Mouse (Mus musculus) forebrain, embryonic 16.5 days (tissue): Measurements from ENCODE around the gene Dolk. TPM values are rescaled to one million over a fixed set of nuclear protein-coding genes. Genes with fewer than 3 reads are reported as not detected.

Experiments used
- ATAC-seq: fragments of 200-750 bp; cut with Nextera tagmentation; 2 replicates; pipeline ENCODE4 v1.8.0; 2017; ENCODE audit warnings: mild to moderate bottlenecking, moderate library complexity
- H3K27ac ChIP-seq: fragments of 300-500 bp; sonication (generic); 2 replicates; pipeline ENCODE4 v1.5.1; 2014; ENCODE audit warnings: low read length, control low read depth
- H3K27me3 ChIP-seq: fragments of 300-500 bp; sonication (generic); replicated peaks from 2 replicates; pipeline ENCODE4 v1.6.1; 2014; ENCODE audit warnings: low read length; ENCODE audit not compliant: control insufficient read depth, insufficient read depth
- H3K36me3 ChIP-seq: fragments of 300-500 bp; sonication (generic); 2 replicates; pipeline ENCODE4 v1.6.1; 2014; ENCODE audit not compliant: control insufficient read depth, insufficient read depth
- H3K4me1 ChIP-seq: fragments of 300-500 bp; sonication (generic); replicated peaks from 2 replicates; pipeline ENCODE4 v1.6.1; 2014; ENCODE audit warnings: low read length; ENCODE audit not compliant: control insufficient read depth, insufficient read depth
- H3K4me2 ChIP-seq: fragments of 300-500 bp; sonication (generic); 2 replicates; pipeline ENCODE4 v1.6.1; 2014; ENCODE audit warnings: mild to moderate bottlenecking, low read length, control low read depth
- H3K4me3 ChIP-seq: fragments of 300-500 bp; sonication (generic); replicated peaks from 2 replicates; pipeline ENCODE4 v1.5.1; 2014; ENCODE audit warnings: mild to moderate bottlenecking, low read length, control low read depth
- H3K9ac ChIP-seq: fragments of 300-500 bp; sonication (generic); replicated peaks from 2 replicates; pipeline ENCODE4 v1.6.1; 2014; ENCODE audit warnings: low read depth, low read length, control low read depth
- H3K9me3 ChIP-seq: fragments of 300-500 bp; sonication (generic); 2 replicates; pipeline ENCODE4 v1.6.1; 2016; ENCODE audit warnings: low read length; ENCODE audit not compliant: control insufficient read depth
- WGBS: fragments of 180-500 bp; shearing (Covaris S2); extraction: QIAGEN DNeasy Blood & Tissue Kit; methylation state at CpG from one replicate; pipeline ENCODE4 v1.1.7; 2014; 5-methylcytosine and 5-hydroxymethylcytosine counted together
- polyA plus RNA-seq: library from polyadenylated mRNA; unstranded; fragments of >200 nt; fragmentation: Nextera tagmentation; extraction: Ambion mirVana; gene quantifications from 2 replicates; pipeline ENCODE4 v1.2.1, GENCODE M21; 2015

Gene Dolk
- polyA plus RNA-seq, 1 experiment from 2014 or later, result 35.9 TPM

DNA sequence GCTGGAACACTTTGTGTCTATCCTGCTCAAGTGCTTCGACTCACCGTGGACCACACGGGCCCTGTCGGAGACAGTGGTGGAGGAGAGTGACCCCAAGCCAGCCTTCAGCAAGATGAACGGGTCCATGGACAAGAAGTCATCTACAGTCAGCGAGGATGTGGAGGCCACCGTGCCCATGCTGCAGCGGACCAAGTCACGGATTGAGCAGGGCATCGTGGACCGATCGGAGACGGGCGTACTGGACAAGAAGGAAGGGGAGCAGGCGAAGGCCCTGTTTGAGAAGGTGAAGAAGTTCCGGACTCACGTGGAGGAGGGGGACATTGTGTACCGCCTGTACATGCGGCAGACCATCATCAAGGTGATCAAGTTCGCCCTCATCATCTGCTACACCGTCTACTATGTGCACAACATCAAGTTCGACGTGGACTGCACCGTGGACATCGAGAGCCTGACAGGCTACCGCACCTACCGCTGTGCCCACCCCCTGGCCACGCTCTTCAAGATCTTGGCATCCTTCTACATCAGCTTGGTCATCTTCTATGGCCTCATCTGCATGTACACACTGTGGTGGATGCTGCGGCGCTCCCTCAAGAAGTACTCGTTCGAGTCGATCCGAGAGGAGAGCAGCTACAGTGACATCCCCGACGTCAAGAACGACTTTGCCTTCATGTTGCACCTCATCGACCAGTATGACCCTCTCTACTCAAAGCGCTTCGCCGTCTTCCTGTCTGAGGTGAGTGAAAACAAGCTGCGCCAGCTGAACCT lies 30.3 kb downstream of the Dolk start:
- H3K27me3 ChIP-seq, result no peaks in the 10 kb centered on the region
- H3K9ac ChIP-seq, result no peak overlapping the region
- no peaks in the 10 kb centered on the region for H3K4me1 ChIP-seq
- H3K9me3 ChIP-seq, result no peaks in the 10 kb centered on the region
- H3K36me3 ChIP-seq, result peaks cover 32% of the 10 kb centered on the region
- H3K4me3 ChIP-seq, result no peak overlapping the region
- WGBS, result 97% methylated on average over 42 of the region's 42 CpGs
- ATAC-seq, result no peak
- H3K4me2 ChIP-seq, result no peak overlapping the region
- no peak overlapping the region for H3K27ac ChIP-seq

DNA sequence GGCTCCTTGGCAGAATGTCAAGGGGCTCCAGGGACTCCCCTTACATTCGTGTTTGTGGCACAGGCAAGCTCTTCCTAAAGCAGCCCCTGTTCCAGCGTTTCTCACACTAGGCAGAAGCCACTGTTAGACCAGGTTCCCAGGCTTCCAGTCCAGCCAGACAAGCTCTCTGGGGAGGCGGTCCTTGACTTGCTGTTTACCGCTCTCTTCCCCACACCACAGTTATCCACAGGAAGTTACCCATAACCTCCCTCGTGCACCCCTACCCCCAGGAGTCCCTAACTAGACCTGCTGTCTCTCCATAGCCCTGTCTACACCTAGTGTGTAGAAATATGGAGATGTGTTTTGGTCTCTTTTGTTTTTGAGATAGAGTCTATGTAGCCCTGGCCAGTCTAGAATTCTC lies 32.3 kb downstream of the Dolk start:
- Histone ChIP-seq H3K4me2 (no peak overlapping the region), H3K27me3 (no peaks in the 10 kb centered on the region), H3K9me3 (no peaks in the 10 kb centered on the region), H3K4me3 (no peak overlapping the region), H3K4me1 (no peaks in the 10 kb centered on the region), H3K27ac (no peak overlapping the region), H3K9ac (no peak overlapping the region), H3K36me3 (peaks cover 31% of the 10 kb centered on the region)
- WGBS, result 83% methylated on average over 5 of the region's 5 CpGs
- ATAC-seq, result no peak

DNA sequence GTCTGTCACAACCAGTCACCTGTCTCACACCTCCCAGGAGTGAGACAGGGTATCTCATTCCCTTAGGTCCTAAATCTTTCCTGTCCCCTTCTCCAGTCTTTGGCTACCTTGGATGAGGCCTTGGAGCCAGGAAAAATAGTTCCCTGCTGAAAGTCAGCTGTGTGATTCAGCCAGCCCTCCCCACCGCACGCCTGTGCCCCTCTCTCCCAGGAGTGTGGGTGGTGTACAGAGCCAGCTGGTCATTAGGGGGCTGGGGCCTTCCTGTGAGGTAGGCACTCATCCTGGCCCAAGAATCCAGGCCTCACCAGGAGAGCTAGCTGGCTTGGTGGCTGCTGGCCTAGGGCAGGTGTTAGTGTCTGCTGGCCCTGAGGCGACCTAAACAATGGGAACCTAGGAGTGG lies 33.6 kb downstream of the Dolk start:
- no peak overlapping the region for H3K9ac ChIP-seq
- no peak overlapping the region for H3K27ac ChIP-seq
- H3K36me3 ChIP-seq, result peaks cover 27% of the 10 kb centered on the region
- WGBS, result 73% methylated on average over 3 of the region's 3 CpGs
- no peaks in the 10 kb centered on the region for H3K27me3 ChIP-seq
- no peaks in the 10 kb centered on the region for H3K4me1 ChIP-seq
- ATAC-seq, result no peak
- no peaks in the 10 kb centered on the region for H3K9me3 ChIP-seq
- no peak overlapping the region for H3K4me2 ChIP-seq
- H3K4me3 ChIP-seq, result no peak overlapping the region

DNA sequence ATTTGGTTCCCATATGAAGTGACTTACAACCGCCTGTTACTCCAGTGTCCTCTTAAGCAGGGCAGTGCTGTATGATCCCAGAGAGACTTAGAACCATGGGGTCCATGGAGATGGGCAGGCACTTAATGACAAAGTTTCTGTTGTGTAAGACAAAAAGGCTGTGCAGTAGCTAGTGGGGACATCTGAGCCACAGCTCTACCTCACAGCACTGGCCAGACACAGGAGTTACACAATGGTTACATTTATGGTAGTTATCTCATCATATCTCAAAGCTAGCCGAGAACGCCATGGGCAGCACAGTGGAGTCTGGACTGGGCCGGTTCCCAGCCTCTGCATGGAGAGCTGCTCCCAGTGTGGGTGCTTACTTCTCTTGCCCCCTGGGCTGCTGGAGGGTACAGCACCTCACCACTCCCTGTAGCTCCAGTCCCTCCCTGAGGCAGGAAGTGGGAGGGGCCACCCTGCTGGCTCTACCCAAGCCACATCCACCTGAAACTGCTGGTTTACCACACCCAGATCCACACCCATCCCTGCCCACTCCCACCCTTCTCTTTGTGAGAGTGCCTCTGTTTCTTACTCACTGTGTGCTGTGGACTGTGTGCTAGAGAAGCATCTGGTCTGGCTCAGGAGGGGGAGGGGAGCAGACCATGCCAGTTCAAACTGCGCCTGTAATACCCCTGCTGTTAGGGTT lies 34.6 kb downstream of the Dolk start:
- Histone ChIP-seq H3K36me3 (peaks cover 19% of the 10 kb centered on the region), H3K27ac (no peak overlapping the region), H3K4me3 (no peak overlapping the region), H3K9ac (no peak overlapping the region), H3K4me1 (no peaks in the 10 kb centered on the region), H3K27me3 (no peaks in the 10 kb centered on the region), H3K9me3 (no peaks in the 10 kb centered on the region), H3K4me2 (no peak overlapping the region)
- no peak for ATAC-seq
- 88% methylated on average over 5 of the region's 5 CpGs for WGBS

DNA sequence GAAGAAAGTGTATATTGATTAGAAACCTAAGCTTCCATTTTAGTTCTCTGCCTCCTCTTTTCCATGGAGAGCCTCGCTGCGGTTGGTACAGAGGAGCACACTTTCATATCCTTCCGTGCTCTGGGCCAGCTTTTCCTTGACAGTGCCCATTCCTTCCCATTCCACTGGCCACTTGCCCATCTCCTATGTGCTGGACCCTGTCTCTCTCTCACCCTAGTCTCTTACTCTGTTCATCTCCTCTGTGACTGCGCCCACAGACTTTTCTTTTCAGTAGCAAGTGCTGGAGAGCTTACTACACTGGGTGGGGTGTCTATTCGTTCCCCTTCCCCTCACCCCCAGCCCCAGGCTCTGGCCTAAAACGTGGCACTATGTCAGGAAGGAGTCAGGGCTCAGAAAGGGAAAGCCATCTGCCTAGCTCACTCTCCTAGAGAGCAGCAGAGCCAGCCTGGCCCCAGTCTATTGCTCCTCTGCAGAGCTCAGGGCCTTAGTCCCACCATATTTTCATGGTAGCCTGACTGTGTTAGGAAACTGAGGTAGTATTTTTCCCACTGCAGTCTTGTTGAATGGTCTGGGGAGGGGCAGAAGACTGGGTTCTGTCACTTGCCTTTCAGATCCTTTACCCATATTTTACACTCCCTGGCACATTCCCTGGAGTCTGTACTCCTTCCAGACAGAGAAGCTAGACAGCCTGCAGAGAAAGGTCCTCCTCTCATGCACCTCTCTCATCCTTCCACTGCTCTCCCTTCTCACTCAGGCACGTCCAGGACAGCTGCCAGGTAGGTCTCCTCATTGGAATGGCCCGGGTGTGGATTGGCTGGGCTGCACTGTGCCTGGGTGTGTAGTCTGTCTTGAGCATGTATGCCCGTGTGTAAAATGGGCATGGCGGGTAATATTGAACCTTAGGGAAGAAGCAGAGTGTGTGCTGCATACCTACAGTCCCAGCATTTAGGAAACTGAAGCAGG lies 35.7 kb downstream of the Dolk start:
- H3K4me1 ChIP-seq, result no peaks in the 10 kb centered on the region
- no peaks in the 10 kb centered on the region for H3K9me3 ChIP-seq
- WGBS, result 85% methylated on average over 10 of the region's 10 CpGs
- no peak overlapping the region for H3K27ac ChIP-seq
- H3K4me3 ChIP-seq, result no peak overlapping the region
- H3K27me3 ChIP-seq, result no peaks in the 10 kb centered on the region
- no peak overlapping the region for H3K4me2 ChIP-seq
- ATAC-seq, result no peak
- H3K9ac ChIP-seq, result no peak overlapping the region
- H3K36me3 ChIP-seq, result peaks cover 8% of the 10 kb centered on the region

DNA sequence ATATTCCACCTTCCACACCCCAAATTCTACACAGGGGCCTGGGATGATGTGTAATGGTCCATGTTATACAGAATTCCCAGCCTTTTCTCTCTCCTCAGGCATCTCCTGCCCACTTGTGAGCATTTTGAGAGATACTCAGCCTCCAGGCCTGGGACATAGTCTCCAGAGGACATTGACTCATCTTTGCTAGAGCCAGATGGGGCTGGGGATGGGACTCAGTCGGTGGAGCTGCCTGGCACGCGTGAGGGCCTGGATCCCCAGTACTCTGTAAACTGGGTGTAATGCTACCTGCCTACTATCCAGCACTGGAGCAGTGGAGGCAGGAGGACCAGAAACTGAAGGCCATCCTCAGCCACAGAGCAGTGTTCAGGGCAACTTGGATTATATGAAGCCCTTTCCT lies 37.0 kb downstream of the Dolk start:
- H3K4me3 ChIP-seq, result no peak overlapping the region
- H3K27me3 ChIP-seq, result no peaks in the 10 kb centered on the region
- no peaks in the 10 kb centered on the region for H3K4me1 ChIP-seq
- no peak for ATAC-seq
- H3K36me3 ChIP-seq, result peaks cover 2% of the 10 kb centered on the region; the same call in 1 of the 2 replicates
- H3K9me3 ChIP-seq, result no peaks in the 10 kb centered on the region
- WGBS, result 90% methylated on average over 3 of the region's 3 CpGs
- no peak overlapping the region for H3K9ac ChIP-seq
- H3K27ac ChIP-seq, result no peak overlapping the region
- no peak overlapping the region for H3K4me2 ChIP-seq

DNA sequence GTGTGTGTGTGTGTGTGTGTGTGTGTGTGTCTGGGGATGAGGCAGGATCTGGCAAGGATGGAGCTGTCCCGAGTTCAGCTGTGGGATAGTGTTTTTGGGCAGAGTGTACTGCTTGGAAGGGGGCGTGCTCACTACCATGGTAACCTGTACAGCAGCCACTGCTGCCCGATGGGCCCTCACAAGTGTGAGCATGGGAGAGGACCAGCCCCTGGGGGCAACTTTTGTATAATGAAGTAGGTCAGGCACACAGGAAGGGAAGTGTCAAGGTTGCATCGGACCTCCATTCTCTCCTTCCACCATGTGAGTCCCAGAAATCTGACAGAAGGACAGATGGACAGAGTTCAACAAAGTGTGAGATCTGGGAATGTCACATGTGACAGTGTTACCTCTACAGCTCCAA lies 38.5 kb downstream of the Dolk start:
- no peak overlapping the region for H3K9ac ChIP-seq
- whole genome bisulfite sequencing, result 72% methylated on average over 4 of the region's 4 CpGs
- no peak overlapping the region for H3K4me3 ChIP-seq
- H3K27ac ChIP-seq, result no peak overlapping the region
- ATAC-seq, result no peak
- H3K9me3 ChIP-seq, result no peaks in the 10 kb centered on the region
- no peak overlapping the region for H3K4me2 ChIP-seq
- peaks cover 5% of the 10 kb centered on the region; the same call in 1 of the 2 replicates for H3K36me3 ChIP-seq
- H3K4me1 ChIP-seq, result no peaks in the 10 kb centered on the region
- H3K27me3 ChIP-seq, result no peaks in the 10 kb centered on the region

DNA sequence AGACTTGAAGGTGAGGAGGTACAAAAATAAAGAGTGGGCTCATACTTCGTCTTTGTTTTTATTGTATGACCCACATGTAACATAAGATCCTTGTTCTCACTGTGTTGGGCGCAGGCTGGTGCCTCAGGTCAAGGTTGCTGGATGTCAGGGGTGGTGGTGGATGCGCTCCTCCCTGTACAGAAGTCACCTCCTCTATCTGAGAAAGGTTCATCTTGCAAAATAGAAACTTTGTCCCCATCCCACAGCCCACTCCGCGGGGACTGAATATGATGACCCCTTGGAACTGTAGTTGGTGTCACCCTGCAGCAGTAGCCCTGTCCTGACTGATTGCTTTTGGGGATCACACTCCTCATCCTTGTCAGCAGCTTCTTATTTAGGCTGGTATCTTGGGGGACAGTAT lies 39.1 kb downstream of the Dolk start:
- H3K36me3 ChIP-seq, result peaks cover 6% of the 10 kb centered on the region

DNA sequence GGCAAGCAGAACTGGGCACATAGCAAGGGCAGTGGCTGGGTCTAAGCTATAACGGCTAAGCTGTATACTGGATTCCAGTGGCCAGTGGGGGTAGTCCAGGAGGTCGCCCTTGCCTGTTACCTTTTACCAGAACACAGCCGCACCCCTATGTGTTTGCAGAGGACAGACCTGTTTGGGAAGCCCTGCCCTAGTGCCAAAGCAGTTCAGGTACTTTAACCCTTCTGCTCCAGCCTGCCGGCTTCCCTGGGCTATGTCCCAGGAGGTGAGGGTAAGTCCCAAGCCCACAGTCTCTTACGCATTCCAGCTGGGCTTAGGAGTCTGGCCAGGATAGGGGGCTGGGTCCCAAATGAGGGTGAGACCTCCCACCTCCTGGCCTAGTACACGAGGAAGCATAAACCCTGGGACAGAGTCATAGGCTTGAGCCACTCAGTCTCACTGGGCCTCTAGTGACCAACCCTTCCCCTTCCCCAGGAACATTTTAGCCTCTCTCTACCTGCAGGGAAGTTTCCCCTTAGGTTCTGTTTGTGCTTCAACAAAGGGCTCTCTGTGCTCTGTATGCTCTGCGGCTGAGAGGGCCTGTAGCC lies 41.4 kb downstream of the Dolk start:
- no peak for ATAC-seq
- no peaks in the 10 kb centered on the region for H3K27me3 ChIP-seq
- 89% methylated on average over 7 of the region's 7 CpGs for WGBS
- H3K36me3 ChIP-seq, result peaks cover 18% of the 10 kb centered on the region
- H3K4me2 ChIP-seq, result no peak overlapping the region
- no peak overlapping the region for H3K27ac ChIP-seq
- no peak overlapping the region for H3K4me3 ChIP-seq
- no peak overlapping the region for H3K9ac ChIP-seq
- H3K9me3 ChIP-seq, result no peaks in the 10 kb centered on the region
- peaks cover 3% of the 10 kb centered on the region for H3K4me1 ChIP-seq

More for the DNA sequence above, 39.1 kb downstream of the Dolk start:
- no peak overlapping the region for H3K27ac ChIP-seq
- ATAC-seq, result no peak
- no peaks in the 10 kb centered on the region for H3K9me3 ChIP-seq
- H3K27me3 ChIP-seq, result no peaks in the 10 kb centered on the region
- H3K4me2 ChIP-seq, result no peak overlapping the region
- 95% methylated on average over 5 of the region's 5 CpGs for WGBS
- H3K9ac ChIP-seq, result no peak overlapping the region
- H3K4me1 ChIP-seq, result no peaks in the 10 kb centered on the region
- H3K4me3 ChIP-seq, result no peak overlapping the region
